In the genomic region with DNA sequence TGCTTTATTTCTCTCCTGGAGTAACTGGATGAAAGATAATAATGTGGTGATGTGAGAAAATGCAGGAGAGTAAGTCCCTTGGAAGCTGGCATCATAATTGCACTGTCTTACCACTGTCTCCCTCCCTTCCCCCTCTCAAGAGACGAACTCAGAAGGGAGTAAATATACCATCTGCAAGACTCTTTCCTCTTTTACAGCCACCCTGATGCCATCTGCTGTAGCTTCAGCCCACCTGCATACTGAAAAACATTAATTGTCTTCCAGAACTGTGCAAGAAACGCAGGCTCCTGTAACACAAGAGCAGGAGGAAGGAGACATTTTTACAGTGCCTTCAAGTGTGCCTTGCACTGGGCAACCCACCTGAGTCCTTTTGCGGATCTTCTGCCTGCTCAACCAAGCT, we compare ENCODE assay signal across 18 mouse cellular contexts.
DNase-seq lines count a peak whose midpoint lies in the region; ATAC-seq and TF ChIP-seq lines count a peak whose summit lies in the region.
"Had no signal": no experiment of that assay in that cellular context is flagged by ENCODE, and none has a peak within 500 bp of the region (broad histone marks: within the 10 kb centered on the region; RNA-seq: fewer than 3 reads in every experiment).

No protein-coding gene starts in this region.

- no peak for TF ChIP-seq POLR2A in kidney, adult 2 months (IDR thresholded peaks at IDR 0.05; ENCODE audit: low read depth, low read length)

- no peak for TF ChIP-seq CTCF in kidney, adult 2 months (conservative IDR thresholded peaks at IDR 0.05; ENCODE audit: insufficient read depth, insufficient read length, low read depth, low read length)

- WGBS in kidney, adult 2 months, result 64% methylated on average over 3 of the region's 3 CpGs

- ATAC-seq in frontal cortex, adult (ENCODE audit: low TSS enrichment), result peak; percentile 93
- ATAC-seq: inflammation-experienced regulatory T-cells, adult 6 months; midbrain, embryonic 15.5 days had no signal

- no peak for DNase-seq in frontal cortex, postnatal 25 days (ENCODE audit: low spot score in 2 of 2)
- peak; percentile 48 to 62 for DNase-seq in right cerebral cortex, adult 2 months (ENCODE audit: low spot score in 2 of 2)
- no peak for DNase-seq in right cerebral cortex, postnatal 14 days
- peak; percentile 61 for DNase-seq in layer of hippocampus, adult 9-11 months
- peak; percentile 71 for DNase-seq in telencephalon, adult 2 months (ENCODE audit: low read depth, low spot score)
- no peak for DNase-seq in kidney, adult 2 months
- DNase-seq in lung, postnatal 14 days, result no peak
- DNase-seq: adrenal gland, postnatal 36 days; cerebellum, postnatal 36 days; gastrocnemius, postnatal 25 days; thymus, postnatal 4 days had no signal

- H3K27ac ChIP-seq in kidney, adult 2 months (ENCODE audit: insufficient read depth, low read depth, low read length), result no peak overlapping the region
- H3K27ac ChIP-seq: hindbrain, embryonic 10.5 days; limb, embryonic 13.5 days; liver, embryonic 14.5 days; midbrain, embryonic 15.5 days had no signal

- H3K4me3 ChIP-seq in kidney, adult 2 months (ENCODE audit: insufficient read depth, low read depth, low read length), result no peak overlapping the region
- H3K4me3 ChIP-seq: hindbrain, embryonic 10.5 days; limb, embryonic 13.5 days; megakaryocyte, embryonic 14.5 days; midbrain, embryonic 15.5 days had no signal

- H3K4me1 ChIP-seq in kidney, adult 2 months (ENCODE audit: control insufficient read depth, insufficient read depth, low read length), result no peaks in the 10 kb centered on the region
- H3K4me1 ChIP-seq: hindbrain, embryonic 10.5 days; limb, embryonic 13.5 days; megakaryocyte, embryonic 14.5 days; midbrain, embryonic 15.5 days had no signal

- no peaks in the 10 kb centered on the region for H3K36me3 ChIP-seq in kidney, adult 2 months (ENCODE audit: control insufficient read depth, insufficient read depth, low read length)
- H3K36me3 ChIP-seq: hindbrain, embryonic 10.5 days; limb, embryonic 13.5 days; midbrain, embryonic 15.5 days had no signal

- H3K27me3 ChIP-seq in kidney, adult 2 months (replicated peaks; ENCODE audit: control insufficient read depth, insufficient read depth, low read length), result no peaks in the 10 kb centered on the region
- H3K27me3 ChIP-seq: limb, embryonic 13.5 days; megakaryocyte, embryonic 14.5 days; midbrain, embryonic 15.5 days had no signal

Comparison
In these comparisons a context has a peak if more than half of its experiments do, and no peak if none do; other contexts are left out.
1. DNase-seq: peak in right cerebral cortex, adult 2 months (2 of 2), layer of hippocampus, adult 9-11 months (single experiment) and telencephalon, adult 2 months (single experiment); none in frontal cortex, postnatal 25 days (0 of 2), right cerebral cortex, postnatal 14 days (single experiment), kidney, adult 2 months (single experiment) and lung, postnatal 14 days (single experiment).